Mouse (Mus musculus): ENCODE data around the gene Syne3. TPM values are rescaled to one million over a fixed set of nuclear protein-coding genes. Genes with fewer than 3 reads are reported as not detected.

Gene Syne3
- polyA plus RNA-seq, 1 experiment from 2014 or later = 0.38 TPM

GRCm38 (mm10) chr12:105004956-105005714 is 4.5 kb downstream of the Syne3 start:
- no peak overlapping the region for H3K4me3 ChIP-seq (ENCODE audit: low read length)
- H3K36me3 ChIP-seq (ENCODE audit: control insufficient read depth, insufficient read depth, low read length) = no peaks in the 10 kb centered on the region
- WGBS = 82% methylated on average over 22 of the region's 22 CpGs
- H3K4me2 ChIP-seq (ENCODE audit: low read length) = no peak overlapping the region
- peaks cover 17% of the 10 kb centered on the region for H3K4me1 ChIP-seq (ENCODE audit: control insufficient read depth, insufficient read depth, low read depth, low read length)
- no peak overlapping the region for H3K27ac ChIP-seq (ENCODE audit: low read depth, low read length)
- H3K9me3 ChIP-seq (ENCODE audit: control insufficient read depth, low read length) = no peaks in the 10 kb centered on the region
- peaks cover 13% of the 10 kb centered on the region for H3K27me3 ChIP-seq (replicated peaks; ENCODE audit: control insufficient read depth, insufficient read depth, low read length)
- no peak overlapping the region for H3K9ac ChIP-seq (ENCODE audit: low read depth, low read length)
- no peak for ATAC-seq

- no peaks in the 10 kb centered on the region for H3K36me3 ChIP-seq (ENCODE audit: control insufficient read depth, insufficient read depth, low read length)
- H3K4me2 ChIP-seq (ENCODE audit: low read length) = no peak overlapping the region
- H3K4me1 ChIP-seq (ENCODE audit: control insufficient read depth, insufficient read depth, low read depth, low read length) = peaks cover 3% of the 10 kb centered on the region
- no peak overlapping the region for H3K4me3 ChIP-seq (ENCODE audit: low read length)
- no peak overlapping the region for H3K9ac ChIP-seq (ENCODE audit: low read depth, low read length)
- no peak overlapping the region for H3K27ac ChIP-seq (ENCODE audit: low read depth, low read length)
- peaks cover 9% of the 10 kb centered on the region for H3K27me3 ChIP-seq (replicated peaks; ENCODE audit: control insufficient read depth, insufficient read depth, low read length)
- no peak for ATAC-seq
- no peaks in the 10 kb centered on the region for H3K9me3 ChIP-seq (ENCODE audit: control insufficient read depth, low read length)
- WGBS = 74% methylated on average over 3 of the region's 3 CpGs
Observed at GRCm38 (mm10) chr12:105003715-105004114, 5.9 kb downstream of the Syne3 start.

GRCm38 (mm10) chr12:105003158-105003557 is 6.5 kb downstream of the Syne3 start:
- WGBS = 36% methylated on average over 9 of the region's 9 CpGs
- Histone ChIP-seq H3K27ac (ENCODE audit: low read depth, low read length) (no peak overlapping the region), H3K4me1 (ENCODE audit: control insufficient read depth, insufficient read depth, low read depth, low read length) (no peaks in the 10 kb centered on the region), H3K4me3 (ENCODE audit: low read length) (no peak overlapping the region), H3K4me2 (ENCODE audit: low read length) (no peak overlapping the region), H3K9me3 (ENCODE audit: control insufficient read depth, low read length) (no peaks in the 10 kb centered on the region), H3K36me3 (ENCODE audit: control insufficient read depth, insufficient read depth, low read length) (no peaks in the 10 kb centered on the region), H3K9ac (ENCODE audit: low read depth, low read length) (no peak overlapping the region), H3K27me3 (replicated peaks; ENCODE audit: control insufficient read depth, insufficient read depth, low read length) (peaks cover 3% of the 10 kb centered on the region)
- no peak for ATAC-seq

GRCm38 (mm10) chr12:105002340-105003132 is 7.1 kb downstream of the Syne3 start:
- Histone ChIP-seq H3K9me3 (ENCODE audit: control insufficient read depth, low read length) (no peaks in the 10 kb centered on the region), H3K27me3 (replicated peaks; ENCODE audit: control insufficient read depth, insufficient read depth, low read length) (peaks cover 2% of the 10 kb centered on the region), H3K4me1 (ENCODE audit: control insufficient read depth, insufficient read depth, low read depth, low read length) (no peaks in the 10 kb centered on the region), H3K27ac (ENCODE audit: low read depth, low read length) (no peak overlapping the region), H3K4me2 (ENCODE audit: low read length) (no peak overlapping the region), H3K36me3 (ENCODE audit: control insufficient read depth, insufficient read depth, low read length) (no peaks in the 10 kb centered on the region), H3K4me3 (ENCODE audit: low read length) (no peak overlapping the region), H3K9ac (ENCODE audit: low read depth, low read length) (no peak overlapping the region)
- WGBS = 68% methylated on average over 10 of the region's 10 CpGs
- ATAC-seq = no peak

GRCm38 (mm10) chr12:105001317-105001716 is 8.3 kb downstream of the Syne3 start:
- H3K4me2 ChIP-seq (ENCODE audit: low read length) = no peak overlapping the region
- WGBS = 86% methylated on average over 9 of the region's 9 CpGs
- no peak overlapping the region for H3K27ac ChIP-seq (ENCODE audit: low read depth, low read length)
- no peaks in the 10 kb centered on the region; the same call in 1 of the 2 replicates for H3K27me3 ChIP-seq (replicated peaks; ENCODE audit: control insufficient read depth, insufficient read depth, low read length)
- no peak overlapping the region for H3K4me3 ChIP-seq (ENCODE audit: low read length)
- H3K9me3 ChIP-seq (ENCODE audit: control insufficient read depth, low read length) = no peaks in the 10 kb centered on the region
- no peaks in the 10 kb centered on the region for H3K36me3 ChIP-seq (ENCODE audit: control insufficient read depth, insufficient read depth, low read length)
- ATAC-seq = no peak
- H3K4me1 ChIP-seq (ENCODE audit: control insufficient read depth, insufficient read depth, low read depth, low read length) = no peaks in the 10 kb centered on the region
- no peak overlapping the region for H3K9ac ChIP-seq (ENCODE audit: low read depth, low read length)

GRCm38 (mm10) chr12:105000487-105001283 is 8.9 kb downstream of the Syne3 start:
- no peak for ATAC-seq
- WGBS = 84% methylated on average over 9 of the region's 9 CpGs

GRCm38 (mm10) chr12:104999171-104999570 is 10.4 kb downstream of the Syne3 start:
- Histone ChIP-seq H3K27ac (ENCODE audit: low read depth, low read length) (no peak overlapping the region), H3K4me1 (ENCODE audit: control insufficient read depth, insufficient read depth, low read depth, low read length) (no peaks in the 10 kb centered on the region), H3K4me3 (ENCODE audit: low read length) (no peak overlapping the region), H3K27me3 (replicated peaks; ENCODE audit: control insufficient read depth, insufficient read depth, low read length) (no peaks in the 10 kb centered on the region; the same call in 1 of the 2 replicates), H3K4me2 (ENCODE audit: low read length) (no peak overlapping the region), H3K9me3 (ENCODE audit: control insufficient read depth, low read length) (no peaks in the 10 kb centered on the region), H3K9ac (ENCODE audit: low read depth, low read length) (no peak overlapping the region), H3K36me3 (ENCODE audit: control insufficient read depth, insufficient read depth, low read length) (no peaks in the 10 kb centered on the region)
- WGBS = 60% methylated on average over 8 of the region's 8 CpGs
- ATAC-seq = no peak

More at GRCm38 (mm10) chr12:105000487-105001283, 8.9 kb downstream of the Syne3 start:
- H3K4me2 ChIP-seq (ENCODE audit: low read length) = no peak overlapping the region
- no peaks in the 10 kb centered on the region for H3K36me3 ChIP-seq (ENCODE audit: control insufficient read depth, insufficient read depth, low read length)
- no peak overlapping the region for H3K4me3 ChIP-seq (ENCODE audit: low read length)
- H3K9ac ChIP-seq (ENCODE audit: low read depth, low read length) = no peak overlapping the region
- H3K9me3 ChIP-seq (ENCODE audit: control insufficient read depth, low read length) = no peaks in the 10 kb centered on the region
- no peaks in the 10 kb centered on the region; the same call in 1 of the 2 replicates for H3K27me3 ChIP-seq (replicated peaks; ENCODE audit: control insufficient read depth, insufficient read depth, low read length)
- no peaks in the 10 kb centered on the region for H3K4me1 ChIP-seq (ENCODE audit: control insufficient read depth, insufficient read depth, low read depth, low read length)
- H3K27ac ChIP-seq (ENCODE audit: low read depth, low read length) = no peak overlapping the region

- Histone ChIP-seq H3K36me3 (ENCODE audit: control insufficient read depth, insufficient read depth, low read length) (no peaks in the 10 kb centered on the region), H3K4me1 (ENCODE audit: control insufficient read depth, insufficient read depth, low read depth, low read length) (no peaks in the 10 kb centered on the region), H3K27ac (ENCODE audit: low read depth, low read length) (no peak overlapping the region), H3K27me3 (replicated peaks; ENCODE audit: control insufficient read depth, insufficient read depth, low read length) (no peaks in the 10 kb centered on the region; the same call in 1 of the 2 replicates), H3K4me2 (ENCODE audit: low read length) (no peak overlapping the region), H3K9me3 (ENCODE audit: control insufficient read depth, low read length) (no peaks in the 10 kb centered on the region), H3K9ac (ENCODE audit: low read depth, low read length) (no peak overlapping the region), H3K4me3 (ENCODE audit: low read length) (no peak overlapping the region)
- no peak for ATAC-seq
- 68% methylated on average over 6 of the region's 6 CpGs for WGBS
Observed at GRCm38 (mm10) chr12:104998541-104998940, 11.1 kb downstream of the Syne3 start.

Measured in hindbrain, embryonic 16.5 days (tissue).